In genomic region chr1:95666541-95667320, GRCm38 (mm10) we compare ENCODE assay signal across 8 mouse cellular contexts. TPM values are rescaled to one million over a fixed set of nuclear protein-coding genes. Genes with fewer than 3 reads are reported as not detected.
DNase-seq lines count a peak whose midpoint lies in the region; ATAC-seq and TF ChIP-seq lines count a peak whose summit lies in the region.

No protein-coding gene starts in this region.

- peak; percentile 16; the same call in 1 of the 2 replicates for ATAC-seq in kidney, embryonic 16.5 days (ENCODE audit: low FRiP score, low TSS enrichment)
- ATAC-seq in intestine, embryonic 15.5 days, result 0 out of 2 replicates have a peak, but pooled peaks have one; percentile 18

- H3K4me1 ChIP-seq in kidney, embryonic 16.5 days (ENCODE audit: insufficient read depth, low read length), result peaks cover 16% of the 10 kb centered on the region
- H3K4me1 ChIP-seq in embryonic fibroblast, embryonic 13.5 days (ENCODE audit: control insufficient read depth, insufficient read depth, low read length), result peaks cover 9% of the 10 kb centered on the region
- 0 out of 2 replicates have a peak, but pooled peaks cover 2% of the 10 kb centered on the region for H3K4me1 ChIP-seq in intestine, embryonic 15.5 days (replicated peaks)

- TF ChIP-seq POLR2A in embryonic fibroblast, embryonic 13.5 days (IDR thresholded peaks at IDR 0.05; ENCODE audit: low read depth, low read length), result no peak
- no peak for TF ChIP-seq POLR2A in myocyte (IDR thresholded peaks at IDR 0.05; ENCODE audit: insufficient read length, low read depth)

- no peaks in the 10 kb centered on the region for H3K79me2 ChIP-seq in myocyte (ENCODE audit: control insufficient read depth, insufficient read depth)

- H3K27ac ChIP-seq in kidney, embryonic 16.5 days (ENCODE audit: low read length), result no peak overlapping the region
- no peak overlapping the region for H3K27ac ChIP-seq in embryonic fibroblast, embryonic 13.5 days (ENCODE audit: insufficient read depth, low read length)
- no peak overlapping the region for H3K27ac ChIP-seq in intestine, embryonic 15.5 days

- H3K4me3 ChIP-seq in kidney, embryonic 16.5 days (ENCODE audit: low read length), result peak overlapping the region; percentile 60
- peak overlapping the region; percentile 65 for H3K4me3 ChIP-seq in embryonic fibroblast, embryonic 13.5 days (ENCODE audit: insufficient read depth, low read length)
- peak overlapping the region; percentile 51 for H3K4me3 ChIP-seq in intestine, embryonic 15.5 days (replicated peaks)
- H3K4me3 ChIP-seq in myocyte, result peak overlapping the region; percentile 15

- no peak for DNase-seq in kidney, adult 11 months
- DNase-seq in ES-CJ7 (ENCODE audit: low read depth, low spot score), result peak; percentile 38
- no peak for DNase-seq in adipocyte (ENCODE audit: low spot score)
- DNase-seq in testis, postnatal 10 days (ENCODE audit: low spot score), result no peak

- TF ChIP-seq CTCF in embryonic fibroblast, embryonic 13.5 days (IDR thresholded peaks at IDR 0.05; ENCODE audit: borderline replicate concordance, insufficient read depth, low read length), result no peak

- H3K27me3 ChIP-seq in kidney, embryonic 16.5 days (ENCODE audit: insufficient read depth, low read length), result peaks cover 7% of the 10 kb centered on the region; the same call in 1 of the 2 replicates
- H3K27me3 ChIP-seq in intestine, embryonic 15.5 days (replicated peaks), result no peaks in the 10 kb centered on the region
- no peaks in the 10 kb centered on the region for H3K27me3 ChIP-seq in myocyte (ENCODE audit: control insufficient read depth, insufficient read depth, insufficient read length)

- H3K9me3 ChIP-seq in kidney, embryonic 16.5 days (ENCODE audit: low read length), result no peaks in the 10 kb centered on the region
- no peaks in the 10 kb centered on the region for H3K9me3 ChIP-seq in intestine, embryonic 15.5 days

- WGBS in kidney, embryonic 16.5 days, result 0% methylated on average over 14 of the region's 14 CpGs
- WGBS in intestine, embryonic 15.5 days, result 2% methylated on average over 14 of the region's 14 CpGs

- H3ac ChIP-seq in myocyte (ENCODE audit: control insufficient read depth, insufficient read length), result no peak overlapping the region

- H3K9ac ChIP-seq in kidney, embryonic 16.5 days (replicated peaks; ENCODE audit: low read length), result peak overlapping the region; percentile 35; the same call in 1 of the 2 replicates
- H3K9ac ChIP-seq in intestine, embryonic 15.5 days, result peak overlapping the region; percentile 34

- no peaks in the 10 kb centered on the region for H3K36me3 ChIP-seq in kidney, embryonic 16.5 days (ENCODE audit: insufficient read depth, low read length)
- no peaks in the 10 kb centered on the region for H3K36me3 ChIP-seq in intestine, embryonic 15.5 days
- no peaks in the 10 kb centered on the region for H3K36me3 ChIP-seq in myocyte (ENCODE audit: control insufficient read depth, insufficient read depth)

- H3K4me2 ChIP-seq in kidney, embryonic 16.5 days (replicated peaks; ENCODE audit: low read depth, low read length), result peak overlapping the region; percentile 76
- peak overlapping the region; percentile 95 for H3K4me2 ChIP-seq in intestine, embryonic 15.5 days (replicated peaks)
- H3K4me2 ChIP-seq in myocyte (ENCODE audit: low read depth), result peak overlapping the region; percentile 72

TF ChIP-seq in myocyte, 11 proteins besides CTCF, POLR2A, EP300 and RAD21:
- TF ChIP-seq CEBPB (IDR thresholded peaks at IDR 0.05; ENCODE audit: insufficient read depth, poor library complexity, severe bottlenecking), result no peak
- no peak for TF ChIP-seq TCF12 (IDR thresholded peaks at IDR 0.05; ENCODE audit: insufficient read depth, poor library complexity, severe bottlenecking)
- no peak for TF ChIP-seq E2F4 (IDR thresholded peaks at IDR 0.05; ENCODE audit: insufficient read depth)
- TF ChIP-seq MYOG (IDR thresholded peaks at IDR 0.05; ENCODE audit: control insufficient read depth in 1 of 3, insufficient read depth in 1 of 3, insufficient read length in 2 of 3, low read depth in 2 of 3), result no peak
- TF ChIP-seq REST (IDR thresholded peaks at IDR 0.05; ENCODE audit: insufficient read depth, insufficient read length), result no peak
- no peak for TF ChIP-seq SRF (IDR thresholded peaks at IDR 0.05; ENCODE audit: control insufficient read depth, insufficient read length, low read depth)

RNA-seq across cellular contexts. Expression of gene St8sia4, which starts 0.6 kb away (rescaled TPM):
- polyA plus RNA-seq in kidney, embryonic 16.5 days (2015; fragmentation: Nextera tagmentation; extraction: Ambion mirVana), result 2.8 and 3.5 TPM in 2 replicates
- 0.21 and 0.22 TPM in 2 replicates for polyA plus RNA-seq in embryonic fibroblast, embryonic 13.5 days (2011; ENCODE audit: insufficient read length, low read depth, missing spikeins)
- polyA plus RNA-seq in intestine, embryonic 15.5 days (2015; fragmentation: Nextera tagmentation; extraction: Ambion mirVana), result 3.1 TPM in 2 replicates
- polyA plus RNA-seq in myocyte (2012; fragmentation: generic; extraction: Trizol), result 0.20 TPM

Comparison
In these comparisons a context has a peak if more than half of its experiments do, and no peak if none do; other contexts are left out.
1. H3K4me3 ChIP-seq: peak in every context shown above with its lines; median percentile 65 in embryonic fibroblast, embryonic 13.5 days; 60 in kidney, embryonic 16.5 days; 51 in intestine, embryonic 15.5 days; 15 in myocyte.